Mouse (Mus musculus) G1E (cell line): ENCODE results near the gene Tpp2. TPM values are rescaled to one million over a fixed set of nuclear protein-coding genes. Genes with fewer than 3 reads are reported as not detected.
"Not testable (repeated sequence)": the region's sequence is repeated elsewhere in the genome, so short reads cannot be mapped to it uniquely, and the experiment has no call there.

Experiments
- ATAC-seq: 2 replicates; pipeline ENCODE4 v1.8.0; 2016; ENCODE audit warnings: mild to moderate bottlenecking; ENCODE audit not compliant: insufficient number of reproducible peaks, poor library complexity, low FRiP score, severe bottlenecking; ENCODE audit errors: extremely low read depth
- DNase-seq: peaks from one replicate; pipeline ENCODE4 v3.0.0; 2012; ENCODE audit warnings: low spot score
- H3K27me3 ChIP-seq: 2 replicates; pipeline ENCODE4 v1.6.1; 2012; ENCODE audit warnings: mild to moderate bottlenecking, low read length, inconsistent platforms; ENCODE audit not compliant: insufficient read depth
- H3K36me3 ChIP-seq: replicated peaks from 2 replicates; pipeline ENCODE3; 2012; ENCODE audit warnings: mild to moderate bottlenecking, inconsistent platforms
- H3K4me1 ChIP-seq: 2 replicates; pipeline ENCODE4 v1.6.1; 2012; ENCODE audit warnings: low read depth, low read length, inconsistent platforms, mixed read lengths; ENCODE audit not compliant: insufficient read depth
- H3K4me3 ChIP-seq: 2 replicates; pipeline ENCODE4 v1.5.1; 2012; ENCODE audit warnings: low read depth, mild to moderate bottlenecking, inconsistent platforms, low read length, moderate library complexity, mixed read lengths
- H3K9me3 ChIP-seq: replicated peaks from 2 replicates; pipeline ENCODE4 v1.6.1; 2012; ENCODE audit warnings: inconsistent platforms
- CTCF ChIP-seq: IDR thresholded peaks from 2 replicates; pipeline ENCODE4 v1.5.1; 2012; ENCODE audit warnings: low read depth, low read length, inconsistent platforms, mixed read lengths
- GATA1 ChIP-seq: IDR thresholded peaks from 2 replicates; pipeline ENCODE4 v1.6.1; 2012; ENCODE audit warnings: borderline replicate concordance, low read length, inconsistent platforms, mixed read lengths
- GATA2 ChIP-seq: IDR thresholded peaks from 2 replicates; pipeline ENCODE4 v1.6.1; 2012; ENCODE audit warnings: low read depth, low read length, inconsistent platforms, borderline replicate concordance
- POLR2AphosphoS5 ChIP-seq: IDR thresholded peaks from 2 replicates; pipeline ENCODE4 v1.6.1; 2012; ENCODE audit warnings: low read depth, low read length, inconsistent platforms; ENCODE audit not compliant: insufficient replicate concordance
- TAL1 ChIP-seq: conservative IDR thresholded peaks from 2 replicates; pipeline ENCODE4 v1.6.1; 2012; ENCODE audit warnings: low read depth, low read length, inconsistent platforms, mixed read lengths
- polyA plus RNA-seq: library from polyadenylated mRNA; stranded (reverse); fragments of >175 nt; gene quantifications from 2 replicates; pipeline ENCODE4 v1.2.3, GENCODE M21; 2012
- total RNA-seq, 2 experiments: library from RNA; stranded (forward) in 1 of 2; stranded (reverse) in 1 of 2; fragments of 200-1000 nt in 1 of 2; fragments of >200 nt in 1 of 2; fragmentation: Nextera tagmentation in 1 of 2; gene quantifications; 2 replicates each; pipeline ENCODE4 v1.2.3; 2014 to 2017

Gene Tpp2
- 215 and 240 TPM in 2 replicates for total RNA-seq (2014; fragmentation: Nextera tagmentation)
- total RNA-seq (2017): 204 and 246 TPM in 2 replicates
- polyA plus RNA-seq: 19.0 and 19.4 TPM in 2 replicates

DNA sequence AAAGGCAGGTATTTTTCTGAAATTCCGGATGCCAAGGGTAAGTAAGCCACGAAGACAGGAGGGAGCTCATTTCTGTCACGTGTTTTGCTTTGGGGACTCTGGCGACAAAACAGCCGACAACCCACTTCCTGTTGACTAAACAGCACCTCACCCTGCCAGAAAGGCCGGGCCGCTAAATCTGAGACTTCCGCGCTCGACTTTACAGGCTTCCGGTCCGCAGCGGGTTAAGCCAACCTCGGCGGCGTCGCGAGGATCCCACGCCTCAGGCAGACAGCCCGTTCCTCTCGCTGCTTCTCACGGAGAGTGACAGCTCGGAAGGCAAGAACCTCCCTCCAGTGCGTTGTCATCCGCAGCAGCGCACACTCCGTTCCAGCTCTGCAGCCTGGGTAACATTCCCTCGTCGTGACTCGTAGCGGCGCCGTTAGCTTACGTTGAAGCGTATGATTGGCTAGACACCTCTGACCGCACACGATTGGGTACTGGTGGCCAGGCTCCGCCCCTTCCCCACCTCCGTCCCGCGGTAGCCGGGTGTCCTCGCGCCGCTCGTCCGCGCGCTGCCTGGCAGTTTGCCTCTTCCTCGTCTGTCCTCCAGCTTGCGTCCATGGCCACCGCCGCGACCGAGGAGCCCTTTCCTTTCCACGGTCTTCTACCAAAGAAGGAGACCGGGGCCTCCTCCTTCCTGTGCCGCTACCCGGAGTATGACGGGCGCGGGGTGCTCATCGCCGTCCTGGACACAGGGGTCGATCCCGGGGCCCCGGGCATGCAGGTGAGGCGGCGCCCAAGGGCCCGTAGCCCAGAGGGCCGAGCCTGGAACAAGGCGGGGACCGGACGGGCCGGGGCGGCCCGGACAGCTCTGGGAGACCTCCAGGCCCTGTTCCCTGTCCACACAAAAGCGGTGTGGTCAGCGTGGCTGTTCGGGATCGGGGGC is at the start of gene Tpp2:
Tpp2 (plus strand) TSS at position 160 of the 928 bp plus-strand sequence.
- TF ChIP-seq GATA1: no peak
- TF ChIP-seq GATA2: no peak
- TF ChIP-seq CTCF: no peak
- TF ChIP-seq POLR2AphosphoS5: peak; percentile 92
- Histone ChIP-seq H3K36me3 (peaks cover 16% of the 10 kb centered on the region), H3K27me3 (no peaks in the 10 kb centered on the region), H3K4me3 (peak within 1 kb of the TSS; percentile 95), H3K4me1 (peaks cover 25% of the 10 kb centered on the region), H3K9me3 (no peaks in the 10 kb centered on the region)
- DNase-seq (peak; percentile 96), ATAC-seq (peak; percentile 96)

DNA sequence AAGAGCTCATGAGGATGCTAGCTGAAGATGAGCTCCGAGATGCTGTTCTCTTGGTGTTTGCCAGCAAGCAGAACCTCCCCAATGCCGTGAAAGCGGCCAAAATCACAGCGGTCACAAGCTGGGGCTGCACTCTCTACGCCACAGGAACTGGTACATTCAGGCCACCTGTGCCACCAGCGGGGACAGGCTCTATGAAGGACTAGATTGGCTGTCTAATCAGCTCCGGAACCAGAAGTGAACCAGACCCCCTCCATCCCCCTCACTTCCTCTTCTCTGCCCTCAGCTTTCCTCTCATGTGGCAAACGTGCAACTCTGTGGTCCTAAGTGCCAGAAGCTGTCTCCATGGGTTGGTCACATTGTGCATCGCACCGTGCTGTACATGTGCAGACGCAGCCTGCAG is 45.1 kb upstream of the Tpp2 start:
- not testable (repeated sequence) for H3K36me3 ChIP-seq, H3K9me3 ChIP-seq, H3K4me3 ChIP-seq, H3K4me1 ChIP-seq, ATAC-seq, DNase-seq
- H3K27me3 ChIP-seq: peaks cover 15% of the 10 kb centered on the region

DNA sequence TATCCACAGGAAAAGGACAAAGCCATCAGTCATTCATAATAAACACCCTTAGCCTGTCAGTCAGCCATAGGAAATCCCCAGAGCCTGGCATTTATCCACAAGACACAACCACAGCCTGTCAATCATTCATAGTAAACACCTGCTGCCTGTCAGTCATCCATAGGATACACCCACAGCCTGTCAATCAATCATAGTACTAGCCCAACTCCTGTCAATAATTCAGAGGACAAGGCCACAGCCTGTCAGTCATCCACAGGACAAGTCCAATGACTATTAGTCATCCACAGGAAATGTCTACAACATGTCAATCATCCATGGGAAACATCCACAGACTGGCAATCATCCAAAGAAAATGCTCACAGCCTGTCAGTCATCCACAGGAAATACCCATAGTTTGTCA is 37.7 kb upstream of the Tpp2 start:
- no peak for ATAC-seq
- Histone ChIP-seq H3K36me3 (no peaks in the 10 kb centered on the region), H3K4me3 (no peak overlapping the region), H3K4me1 (no peaks in the 10 kb centered on the region), H3K27me3 (peaks cover 18% of the 10 kb centered on the region), H3K9me3 (no peaks in the 10 kb centered on the region; the same call in 1 of the 2 replicates)
- no peak for DNase-seq
- TF ChIP-seq GATA1 (no peak), CTCF (no peak), GATA2 (no peak), TAL1 (no peak), POLR2AphosphoS5 (no peak)

DNA sequence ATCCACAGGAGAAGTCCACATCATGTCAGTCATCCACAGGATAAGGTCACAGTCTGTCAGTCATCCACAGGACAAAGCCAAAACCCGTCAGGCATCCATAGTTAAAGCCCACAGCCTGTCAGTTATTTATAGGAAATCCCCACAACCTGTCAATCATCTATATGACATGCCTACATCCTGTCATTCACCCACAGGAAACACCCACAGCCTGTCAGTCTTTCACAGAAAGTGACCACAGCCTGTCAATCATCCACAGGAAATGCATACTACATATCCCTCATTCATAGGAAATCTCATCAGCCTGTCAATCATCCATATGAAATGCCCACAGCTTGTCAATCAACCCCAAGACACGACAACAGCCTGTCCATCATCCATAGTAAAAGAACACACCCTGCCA is 36.3 kb upstream of the Tpp2 start:
- Histone ChIP-seq H3K36me3 (no peaks in the 10 kb centered on the region), H3K4me1 (no peaks in the 10 kb centered on the region), H3K4me3 (no peak overlapping the region), H3K27me3 (peaks cover 25% of the 10 kb centered on the region), H3K9me3 (no peaks in the 10 kb centered on the region; the same call in 1 of the 2 replicates)
- ATAC-seq: no peak
- DNase-seq: no peak
- TF ChIP-seq TAL1: no peak
- no peak for TF ChIP-seq CTCF
- TF ChIP-seq GATA2: no peak
- no peak for TF ChIP-seq GATA1
- no peak for TF ChIP-seq POLR2AphosphoS5

DNA sequence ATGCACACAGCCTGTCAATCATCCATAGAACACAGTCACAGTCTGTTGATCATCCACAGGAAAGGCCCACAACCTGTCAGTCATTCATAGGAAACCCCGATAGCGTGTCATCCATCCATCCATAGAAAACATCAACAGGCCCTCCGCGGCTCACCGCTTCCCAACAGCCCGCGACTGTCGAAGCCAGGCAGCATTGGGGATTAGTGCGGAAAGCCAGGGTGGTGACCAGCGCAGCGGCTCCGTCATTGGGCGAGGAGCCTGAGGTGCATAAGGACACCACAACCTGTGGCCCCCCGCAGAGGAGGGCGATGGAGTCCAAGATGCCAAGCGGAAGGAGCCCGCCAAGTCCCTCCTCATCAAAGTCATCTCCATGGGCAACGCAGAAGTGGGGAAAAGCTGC is 35.5 kb upstream of the Tpp2 start:
- no peak for DNase-seq
- H3K4me1 ChIP-seq: no peaks in the 10 kb centered on the region
- H3K36me3 ChIP-seq: no peaks in the 10 kb centered on the region
- peaks cover 25% of the 10 kb centered on the region for H3K27me3 ChIP-seq
- TF ChIP-seq TAL1 (no peak), CTCF (no peak), POLR2AphosphoS5 (no peak), GATA2 (no peak), GATA1 (no peak)
- no peak overlapping the region for H3K4me3 ChIP-seq
- ATAC-seq: no peak
- no peaks in the 10 kb centered on the region; the same call in 1 of the 2 replicates for H3K9me3 ChIP-seq

DNA sequence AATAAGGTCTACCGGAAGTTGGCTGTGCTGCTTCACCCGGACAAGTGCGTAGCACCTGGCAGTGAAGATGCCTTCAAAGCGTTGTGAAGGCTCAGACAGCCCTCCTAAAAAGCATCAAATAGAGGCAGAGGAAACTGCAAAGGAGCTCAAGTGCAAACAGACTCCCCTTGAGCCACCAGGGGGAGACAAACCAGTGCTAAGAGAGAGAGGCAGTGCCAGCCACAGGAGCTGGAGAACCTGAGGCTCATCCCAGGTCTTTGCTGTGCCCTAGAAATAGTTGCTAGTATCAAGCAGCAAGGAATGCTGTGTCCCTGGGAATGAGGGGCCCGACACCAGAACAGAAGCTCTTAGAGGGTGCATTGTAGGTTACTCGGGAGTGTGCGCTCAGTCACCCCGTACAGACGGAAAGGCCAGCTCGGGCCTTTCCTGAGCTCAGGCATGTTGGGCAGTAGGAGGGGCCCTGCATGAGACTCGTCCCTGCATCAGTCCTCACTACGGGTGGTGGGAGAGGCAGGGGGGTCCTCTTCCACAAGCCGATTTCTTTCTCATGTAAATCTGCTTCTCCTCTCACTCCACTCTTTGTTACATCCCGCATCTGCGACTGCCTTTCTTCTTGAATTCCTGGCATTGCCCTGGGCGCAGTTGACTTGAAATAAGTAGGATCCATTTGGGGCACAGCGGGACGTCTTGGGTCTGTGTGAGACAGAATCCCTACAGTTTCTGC is 34.3 kb upstream of the Tpp2 start:
- Histone ChIP-seq H3K36me3 (no peaks in the 10 kb centered on the region), H3K4me1 (no peaks in the 10 kb centered on the region), H3K27me3 (peaks cover 25% of the 10 kb centered on the region), H3K4me3 (no peak overlapping the region), H3K9me3 (no peaks in the 10 kb centered on the region; the same call in 1 of the 2 replicates)
- peak; percentile 75 for TF ChIP-seq CTCF
- TF ChIP-seq TAL1: no peak
- ATAC-seq (peak; percentile 47; the same call in 1 of the 2 replicates), DNase-seq (peak; percentile 26)
